Mouse (Mus musculus) cerebellum, adult 2 months (tissue): ENCODE results near the gene Lgals2. TPM values are rescaled to one million over a fixed set of nuclear protein-coding genes. Genes with fewer than 3 reads are reported as not detected.

Experiments
- DNase-seq, 2 experiments: peaks; one replicate each; pipeline ENCODE4 v3.0.0; 2021
- H3K27ac ChIP-seq: fragments of 200-500 bp; 2 replicates; pipeline ENCODE4 v1.5.1; 2012; ENCODE audit warnings: low read length, control low read depth, inconsistent platforms; ENCODE audit not compliant: insufficient read depth
- H3K27me3 ChIP-seq: fragments of 200-500 bp; 2 replicates; pipeline ENCODE4 v1.6.1; 2012; ENCODE audit warnings: inconsistent platforms, mild to moderate bottlenecking, low read length, moderate library complexity; ENCODE audit not compliant: control insufficient read depth, insufficient read depth
- H3K4me1 ChIP-seq: fragments of 200-500 bp; 2 replicates; pipeline ENCODE4 v1.6.1; 2011; ENCODE audit warnings: low read length; ENCODE audit not compliant: control insufficient read depth, insufficient read depth
- H3K4me3 ChIP-seq: fragments of 200-500 bp; replicated peaks from 2 replicates; pipeline ENCODE3; 2011; ENCODE audit warnings: mild to moderate bottlenecking, low read depth, low read length, control low read depth; ENCODE audit not compliant: insufficient read depth
- CTCF ChIP-seq: fragments of 200-500 bp; IDR thresholded peaks from 2 replicates; pipeline ENCODE4 v1.5.1; 2011; ENCODE audit warnings: low read depth, mild to moderate bottlenecking, control low read depth, low read length, moderate library complexity, borderline replicate concordance; ENCODE audit not compliant: insufficient read depth
- POLR2A ChIP-seq: fragments of 200-500 bp; IDR thresholded peaks from 2 replicates; pipeline ENCODE4 v1.6.1; 2011; ENCODE audit warnings: low read length, control low read depth, borderline replicate concordance; ENCODE audit not compliant: insufficient read depth
- WGBS: fragments of 180-500 bp; shearing (Covaris S2); methylation state at CpG from one replicate; pipeline ENCODE4 v1.1.7; 2018; 5-methylcytosine and 5-hydroxymethylcytosine counted together
- polyA plus RNA-seq: library from polyadenylated mRNA; depleted of rRNA; stranded (reverse); fragments of >200 nt; gene quantifications from 2 replicates; pipeline ENCODE4 v1.2.3, GENCODE M21; 2012

Gene Lgals2
- polyA plus RNA-seq, 1 experiment, result 0.87 TPM

- TF ChIP-seq CTCF, result no peak
- TF ChIP-seq POLR2A, result no peak
- DNase-seq, result no peak
- Histone ChIP-seq H3K27me3 (no peaks in the 10 kb centered on the region; the same call in 1 of the 2 replicates), H3K27ac (peak overlapping the region; percentile 19; the same call in 1 of the 2 replicates), H3K4me3 (no peak overlapping the region), H3K4me1 (no peaks in the 10 kb centered on the region)
- WGBS, result 58% methylated on average over 8 of the region's 8 CpGs
Observed at GRCm38 (mm10) chr15:78845867-78846266, 9.5 kb downstream of the Lgals2 start.

- Histone ChIP-seq H3K27ac (peak overlapping the region; percentile 19; the same call in 1 of the 2 replicates), H3K4me3 (no peak overlapping the region), H3K27me3 (no peaks in the 10 kb centered on the region; the same call in 1 of the 2 replicates), H3K4me1 (no peaks in the 10 kb centered on the region)
- TF ChIP-seq CTCF (no peak), POLR2A (no peak)
- DNase-seq, result no peak
- WGBS, result 89% methylated on average over 11 of the region's 11 CpGs
Observed at GRCm38 (mm10) chr15:78845321-78845720, 10.0 kb downstream of the Lgals2 start.

- Histone ChIP-seq H3K27me3 (no peaks in the 10 kb centered on the region; the same call in 1 of the 2 replicates), H3K27ac (peak overlapping the region; percentile 55; the same call in 1 of the 2 replicates), H3K4me1 (no peaks in the 10 kb centered on the region), H3K4me3 (peak overlapping the region; percentile 9)
- TF ChIP-seq POLR2A (no peak), CTCF (no peak)
- WGBS, result 67% methylated on average over 9 of the region's 9 CpGs
- DNase-seq, result peak in 1 of 2 experiments; percentile 43
Observed at GRCm38 (mm10) chr15:78844791-78845190, 10.5 kb downstream of the Lgals2 start.

GRCm38 (mm10) chr15:78843581-78844469 is 11.5 kb downstream of the Lgals2 start:
- 59% methylated on average over 21 of the region's 21 CpGs for WGBS
- no peaks in the 10 kb centered on the region for H3K4me1 ChIP-seq
- no peaks in the 10 kb centered on the region; the same call in 1 of the 2 replicates for H3K27me3 ChIP-seq
- H3K27ac ChIP-seq, result peak overlapping the region; percentile 55; the same call in 1 of the 2 replicates
- TF ChIP-seq CTCF (no peak), POLR2A (no peak)
- no peak for DNase-seq
- peak overlapping the region; percentile 20 for H3K4me3 ChIP-seq

GRCm38 (mm10) chr15:78842371-78843163 is 12.8 kb downstream of the Lgals2 start, which contains the start of gene Cdc42ep1:
Cdc42ep1 (plus strand) TSS chr15:78842624.
- H3K27ac ChIP-seq, result peak within 1 kb of the TSS; percentile 57; the same call in 1 of the 2 replicates
- H3K27me3 ChIP-seq, result no peaks in the 10 kb centered on the region; the same call in 1 of the 2 replicates
- no peaks in the 10 kb centered on the region for H3K4me1 ChIP-seq
- under 1% methylated on average over 83 of the region's 86 CpGs for WGBS
- peak in 1 of 2 experiments; percentile 61 for DNase-seq
- TF ChIP-seq CTCF (no peak), POLR2A (no peak)
- peak within 1 kb of the TSS; percentile 23 for H3K4me3 ChIP-seq

- Histone ChIP-seq H3K27ac (no peak overlapping the region), H3K27me3 (no peaks in the 10 kb centered on the region; the same call in 1 of the 2 replicates), H3K4me3 (no peak overlapping the region), H3K4me1 (no peaks in the 10 kb centered on the region)
- TF ChIP-seq CTCF, result no peak
- no peak for TF ChIP-seq POLR2A
- 82% methylated on average over 6 of the region's 6 CpGs for WGBS
- DNase-seq, result no peak
Observed at GRCm38 (mm10) chr15:78841161-78841790, 14.1 kb downstream of the Lgals2 start.

- no peak for TF ChIP-seq POLR2A
- TF ChIP-seq CTCF, result no peak
- H3K4me1 ChIP-seq, result no peaks in the 10 kb centered on the region
- WGBS, result 78% methylated on average over 11 of the region's 11 CpGs
- no peak for DNase-seq
- H3K27me3 ChIP-seq, result no peaks in the 10 kb centered on the region; the same call in 1 of the 2 replicates
- no peak overlapping the region for H3K4me3 ChIP-seq
- no peak overlapping the region for H3K27ac ChIP-seq
Observed at GRCm38 (mm10) chr15:78840751-78841150, 14.6 kb downstream of the Lgals2 start.

- peaks cover 4% of the 10 kb centered on the region for H3K4me1 ChIP-seq
- WGBS, result 72% methylated on average over 3 of the region's 3 CpGs
Observed at GRCm38 (mm10) chr15:78840241-78840640, 15.1 kb downstream of the Lgals2 start.

More at GRCm38 (mm10) chr15:78840241-78840640, 15.1 kb downstream of the Lgals2 start:
- Histone ChIP-seq H3K4me3 (no peak overlapping the region), H3K27ac (no peak overlapping the region), H3K27me3 (no peaks in the 10 kb centered on the region; the same call in 1 of the 2 replicates)
- TF ChIP-seq POLR2A (no peak), CTCF (no peak)
- DNase-seq, result no peak
